Mouse (Mus musculus): Measurements from ENCODE around the gene Upk1a. TPM values are rescaled to one million over a fixed set of nuclear protein-coding genes. Genes with fewer than 3 reads are reported as not detected.

Upk1a gene
- polyA plus RNA-seq, 2 experiments from 2014 or later, result 0.38 to 0.60 TPM

GRCm38 (mm10) chr7:30572389-30572788 lies 40.3 kb downstream of the Upk1a start:
- ATAC-seq, result no peak

- ATAC-seq, result no peak
These were observed 45.1 kb downstream of the Upk1a start for GRCm38 (mm10) chr7:30567555-30567954.

GRCm38 (mm10) chr7:30566033-30566432 lies 46.6 kb downstream of the Upk1a start:
- no peak for ATAC-seq

GRCm38 (mm10) chr7:30564970-30565571 lies 47.6 kb downstream of the Upk1a start, which contains the start of gene Igflr1:
Gene Igflr1, plus strand, starts transcription at chr7:30565427.
- ATAC-seq, result peak; percentile 50

GRCm38 (mm10) chr7:30563906-30564280 lies 48.8 kb downstream of the Upk1a start:
- ATAC-seq, result peak; percentile 57

GRCm38 (mm10) chr7:30563117-30563905 lies 49.3 kb downstream of the Upk1a start, which contains the start of the genes U2af1l4, Gm49396 and Psenen:
Gene U2af1l4, plus strand, starts transcription at chr7:30563301.
Gene Gm49396, plus strand, starts transcription at chr7:30563344.
Gene Psenen, minus strand, starts transcription at chr7:30563627.
- ATAC-seq, result peak; percentile 66

- ATAC-seq, result no peak
These were observed 50.0 kb downstream of the Upk1a start for GRCm38 (mm10) chr7:30562526-30563116.

- no peak for ATAC-seq
These were observed 52.4 kb downstream of the Upk1a start for GRCm38 (mm10) chr7:30560296-30560695.

GRCm38 (mm10) chr7:30559443-30559954 lies 53.1 kb downstream of the Upk1a start, which contains the start of gene Lin37:
Gene Lin37, minus strand, starts transcription at chr7:30559838.
- ATAC-seq, result peak; percentile 76

- ATAC-seq, result no peak
These were observed 53.8 kb downstream of the Upk1a start for GRCm38 (mm10) chr7:30558656-30559442.

- no peak for ATAC-seq
These were observed 54.6 kb downstream of the Upk1a start for GRCm38 (mm10) chr7:30557901-30558514.

GRCm38 (mm10) chr7:30556894-30557536 lies 55.6 kb downstream of the Upk1a start:
- ATAC-seq, result no peak

- ATAC-seq, result no peak
These were observed 58.6 kb downstream of the Upk1a start for GRCm38 (mm10) chr7:30553810-30554584.

Other genes starting within 250 kb of the Upk1a start
- 1 to 10 TPM; 6.4 to 7.1 TPM for gene Tyrobp, start 199.1 kb downstream of the Upk1a start, polyA plus RNA-seq (2017; shearing (Covaris generic))
- 100 to 1,000 TPM; 356 to 434 TPM for gene Hcst, start 193.0 kb downstream of the Upk1a start, polyA plus RNA-seq (2017; shearing (Covaris generic))
- gene Nfkbid, start 191.1 kb downstream of the Upk1a start, polyA plus RNA-seq (2017; shearing (Covaris generic)), result 10 to 100 TPM; 39.2 to 44.4 TPM
- gene Aplp1, start 167.3 kb downstream of the Upk1a start, polyA plus RNA-seq (2017; shearing (Covaris generic)), result 1 to 10 TPM; 3.1 to 3.5 TPM
- not detected for gene Kirrel2, start 155.2 kb downstream of the Upk1a start, polyA plus RNA-seq (2017; shearing (Covaris generic))
- not detected for gene Nphs1, start 154.5 kb downstream of the Upk1a start, polyA plus RNA-seq (2017; shearing (Covaris generic))
- gene Prodh2, start 119.2 kb downstream of the Upk1a start, polyA plus RNA-seq (2017; shearing (Covaris generic)), result not detected
- under 1 TPM; 0.46 to 0.67 TPM for gene Arhgap33, start 77.8 kb downstream of the Upk1a start, polyA plus RNA-seq (2017; shearing (Covaris generic))
- gene Hspb6, start 60.7 kb downstream of the Upk1a start, polyA plus RNA-seq (2017; shearing (Covaris generic)), result 1 to 10 TPM; 1.0 to 3.1 TPM
- gene Proser3, start 60.5 kb downstream of the Upk1a start, polyA plus RNA-seq (2017; shearing (Covaris generic)), result 1 to 10 TPM; 5.2 to 6.2 TPM
- 100 to 1,000 TPM; 101 to 104 TPM for gene Lin37, start 53.0 kb downstream of the Upk1a start, polyA plus RNA-seq (2017; shearing (Covaris generic))
- gene U2af1l4, start 49.5 kb downstream of the Upk1a start, polyA plus RNA-seq (2017; shearing (Covaris generic)), result 10 to 100 TPM; 46.5 to 62.1 TPM
- 100 to 1,000 TPM in 1 of 2 experiments, 10 to 100 TPM in 1; 85.4 to 105 TPM for gene Gm49396, start 49.5 kb downstream of the Upk1a start, polyA plus RNA-seq (2017; shearing (Covaris generic))
- gene Psenen, start 49.2 kb downstream of the Upk1a start, polyA plus RNA-seq (2017; shearing (Covaris generic)), result 100 to 1,000 TPM; 314 to 323 TPM
- 100 to 1,000 TPM; 210 to 244 TPM for gene Igflr1, start 47.4 kb downstream of the Upk1a start, polyA plus RNA-seq (2017; shearing (Covaris generic))
- 10 to 100 TPM; 16.4 to 21.6 TPM for gene Kmt2b, start 24.1 kb downstream of the Upk1a start, polyA plus RNA-seq (2017; shearing (Covaris generic))
- 10 to 100 TPM in 1 of 2 experiments, 1 to 10 TPM in 1; 8.1 to 18.0 TPM for gene Zbtb32, start 13.9 kb downstream of the Upk1a start, polyA plus RNA-seq (2017; shearing (Covaris generic))
- gene Cox6b1, start 13.3 kb upstream of the Upk1a start, polyA plus RNA-seq (2017; shearing (Covaris generic)), result 100 to 1,000 TPM; 333 to 643 TPM
- not detected for gene Etv2, start 23.0 kb upstream of the Upk1a start, polyA plus RNA-seq (2017; shearing (Covaris generic))
- gene Rbm42, start 37.5 kb upstream of the Upk1a start, polyA plus RNA-seq (2017; shearing (Covaris generic)), result 10 to 100 TPM; 14.4 to 25.1 TPM
- gene Haus5, start 52.1 kb upstream of the Upk1a start, polyA plus RNA-seq (2017; shearing (Covaris generic)), result 10 to 100 TPM; 21.3 to 44.0 TPM
- gene Pmis2, start 58.8 kb upstream of the Upk1a start, polyA plus RNA-seq (2017; shearing (Covaris generic)), result not detected
- gene 2200002J24Rik, start 86.1 kb upstream of the Upk1a start, polyA plus RNA-seq (2017; shearing (Covaris generic)), result not detected
- gene Atp4a, start 99.4 kb upstream of the Upk1a start, polyA plus RNA-seq (2017; shearing (Covaris generic)), result not detected
- 10 to 100 TPM; 60.5 to 65.0 TPM for gene Tmem147, start 116.7 kb upstream of the Upk1a start, polyA plus RNA-seq (2017; shearing (Covaris generic))
- gene Gapdhs, start 130.8 kb upstream of the Upk1a start, polyA plus RNA-seq (2017; shearing (Covaris generic)), result not detected
- gene Sbsn, start 138.6 kb upstream of the Upk1a start, polyA plus RNA-seq (2017; shearing (Covaris generic)), result 1 to 10 TPM; 2.4 to 3.6 TPM
- under 1 TPM in 1 of 2 experiments, not detected in 1; 0.16 TPM for gene Dmkn, start 150.9 kb upstream of the Upk1a start, polyA plus RNA-seq (2017; shearing (Covaris generic))
- not detected for gene Krtdap, start 175.0 kb upstream of the Upk1a start, polyA plus RNA-seq (2017; shearing (Covaris generic))
- 1 to 10 TPM in 1 of 2 experiments, under 1 TPM in 1; 0.70 to 1.4 TPM for gene Ffar2, start 210.9 kb upstream of the Upk1a start, polyA plus RNA-seq (2017; shearing (Covaris generic))
- not detected for gene Ffar3, start 243.3 kb upstream of the Upk1a start, polyA plus RNA-seq (2017; shearing (Covaris generic))
- under 1 TPM in 1 of 2 experiments, not detected in 1; 0.14 TPM for gene Ffar1, start 248.7 kb upstream of the Upk1a start, polyA plus RNA-seq (2017; shearing (Covaris generic))